10 mouse cellular contexts compared by ENCODE assay signal in genomic region chr7:142482256-142482609, GRCm38 (mm10). TPM values are rescaled to one million over a fixed set of nuclear protein-coding genes. Genes with fewer than 3 reads are reported as not detected.
DNase-seq lines count a peak whose midpoint lies in the region; ATAC-seq and TF ChIP-seq lines count a peak whose summit lies in the region.
"Had no signal": no experiment of that assay in that cellular context is flagged by ENCODE, and none has a peak within 500 bp of the region (broad histone marks: within the 10 kb centered on the region; RNA-seq: fewer than 3 reads in every experiment).

No protein-coding gene starts in this region.

- WGBS in heart, embryonic 10.5 days: 20% methylated on average over 6 of the region's 6 CpGs
- WGBS in limb, embryonic 14.5 days: 6% methylated on average over 6 of the region's 6 CpGs

- H3K36me3 ChIP-seq in heart, embryonic 10.5 days: peaks cover 8% of the 10 kb centered on the region
- 0 out of 2 replicates have a peak, but pooled peaks cover 5% of the 10 kb centered on the region for H3K36me3 ChIP-seq in limb, embryonic 14.5 days (ENCODE audit: control insufficient read depth, insufficient read depth, low read length)

- ATAC-seq in limb, embryonic 14.5 days (ENCODE audit: low FRiP score, low read depth): peak; percentile 24

- peak overlapping the region; percentile 99 for H3K27ac ChIP-seq in heart, embryonic 10.5 days
- peak overlapping the region; percentile 98 for H3K27ac ChIP-seq in limb, embryonic 14.5 days (replicated peaks; ENCODE audit: low read depth, low read length)

- peak overlapping the region; percentile 44 for H3K4me2 ChIP-seq in limb, embryonic 14.5 days (replicated peaks; ENCODE audit: low read depth, low read length, severe bottlenecking)

- peaks cover 93% of the 10 kb centered on the region for H3K4me1 ChIP-seq in heart, embryonic 10.5 days
- peaks cover 70% of the 10 kb centered on the region for H3K4me1 ChIP-seq in limb, embryonic 14.5 days (ENCODE audit: control insufficient read depth, insufficient read depth, low read length)

- H3K9me3 ChIP-seq in heart, embryonic 10.5 days: no peaks in the 10 kb centered on the region
- no peaks in the 10 kb centered on the region for H3K9me3 ChIP-seq in limb, embryonic 14.5 days (ENCODE audit: control insufficient read depth, low read length)

- no peaks in the 10 kb centered on the region for H3K27me3 ChIP-seq in heart, embryonic 10.5 days (ENCODE audit: insufficient read depth, poor library complexity, severe bottlenecking)
- no peaks in the 10 kb centered on the region for H3K27me3 ChIP-seq in limb, embryonic 14.5 days (ENCODE audit: control insufficient read depth, insufficient read depth, low read length)

- TF ChIP-seq POLR2A in limb, embryonic 14.5 days (IDR thresholded peaks at IDR 0.05; ENCODE audit: borderline replicate concordance, extremely low read depth, insufficient read depth, insufficient read length): no peak

- H3K9ac ChIP-seq in limb, embryonic 14.5 days (ENCODE audit: low read depth, low read length, severe bottlenecking): peak overlapping the region; percentile 40

- H3K4me3 ChIP-seq in heart, embryonic 10.5 days: peak overlapping the region; percentile 47
- H3K4me3 ChIP-seq in limb, embryonic 14.5 days (replicated peaks; ENCODE audit: low read length): peak overlapping the region; percentile 13; the same call in 1 of the 2 replicates

- DNase-seq in right cerebral cortex, postnatal 4 days: peak; percentile 34
- no peak for DNase-seq in right cerebral cortex, adult 18-20 months
- DNase-seq in heart, embryonic 10.5 days (ENCODE audit: low spot score): peak; percentile 87
- peak; percentile 64 for DNase-seq in limb, embryonic 14.5 days (ENCODE audit: low spot score)
- peak; percentile 37 for DNase-seq in yolk sac, embryonic 10.5 days (ENCODE audit: low spot score)
- DNase-seq in cerebellum, adult 11 months: no peak
- no peak for DNase-seq in ovary, postnatal 10 days (ENCODE audit: low spot score)
- no peak for DNase-seq in layer of hippocampus, postnatal 14 days (ENCODE audit: low spot score in 2 of 2)
- DNase-seq: spleen, adult 18-20 months had no signal

RNA-seq across cellular contexts. Expression of gene Tnnt3, which starts 16.4 kb away (rescaled TPM):
- 9.5 and 10.4 TPM in 2 replicates for polyA plus RNA-seq in heart, embryonic 10.5 days (2016; fragmentation: Nextera tagmentation; extraction: Ambion mirVana)
- 42.5 and 114 TPM in 2 replicates for polyA plus RNA-seq in limb, embryonic 14.5 days (2012; rRNA removed)
- 101 and 183 TPM in 2 replicates for polyA plus RNA-seq in limb, embryonic 14.5 days (2014; fragmentation: Nextera tagmentation; extraction: Ambion mirVana)
- total RNA-seq in layer of hippocampus, postnatal 14 days (2021): under 1 TPM; 0.92 to 0.95 TPM

RNA-seq across cellular contexts. Expression of gene Lsp1, which starts 21.6 kb away (rescaled TPM):
- 32.0 and 36.9 TPM in 2 replicates for polyA plus RNA-seq in heart, embryonic 10.5 days (2016; fragmentation: Nextera tagmentation; extraction: Ambion mirVana)
- polyA plus RNA-seq in limb, embryonic 14.5 days (2012; rRNA removed): 102 TPM in 2 replicates
- 45.8 and 48.0 TPM in 2 replicates for polyA plus RNA-seq in limb, embryonic 14.5 days (2014; fragmentation: Nextera tagmentation; extraction: Ambion mirVana)
- 1 to 10 TPM; 4.2 to 4.7 TPM for total RNA-seq in layer of hippocampus, postnatal 14 days (2021)

RNA-seq across cellular contexts. Expression of gene Tnni2, which starts 40.6 kb away (rescaled TPM):
- polyA plus RNA-seq in heart, embryonic 10.5 days (2016; fragmentation: Nextera tagmentation; extraction: Ambion mirVana): 51.9 and 56.4 TPM in 2 replicates
- 60.8 and 156 TPM in 2 replicates for polyA plus RNA-seq in limb, embryonic 14.5 days (2012; rRNA removed)
- polyA plus RNA-seq in limb, embryonic 14.5 days (2014; fragmentation: Nextera tagmentation; extraction: Ambion mirVana): 76.8 and 134 TPM in 2 replicates
- under 1 TPM in 1 of 2 experiments, not detected in 1; 0.37 TPM for total RNA-seq in layer of hippocampus, postnatal 14 days (2021)

RNA-seq across cellular contexts. Expression of gene Syt8, which starts 47.6 kb away (rescaled TPM):
- polyA plus RNA-seq in heart, embryonic 10.5 days (2016; fragmentation: Nextera tagmentation; extraction: Ambion mirVana): 0.38 and 1.3 TPM in 2 replicates
- polyA plus RNA-seq in limb, embryonic 14.5 days (2012; rRNA removed): 4.9 and 7.3 TPM in 2 replicates
- polyA plus RNA-seq in limb, embryonic 14.5 days (2014; fragmentation: Nextera tagmentation; extraction: Ambion mirVana): 1.5 and 2.0 TPM in 2 replicates
- not detected for total RNA-seq in layer of hippocampus, postnatal 14 days (2021)
- total RNA-seq: heart, postnatal 36 days had no signal

RNA-seq across cellular contexts. Expression of gene Mrpl23, which starts 50.3 kb away (rescaled TPM):
- polyA plus RNA-seq in heart, embryonic 10.5 days (2016; fragmentation: Nextera tagmentation; extraction: Ambion mirVana): 17.1 and 25.1 TPM in 2 replicates
- polyA plus RNA-seq in limb, embryonic 14.5 days (2012; rRNA removed): 94.6 and 97.2 TPM in 2 replicates
- 30.0 and 40.8 TPM in 2 replicates for polyA plus RNA-seq in limb, embryonic 14.5 days (2014; fragmentation: Nextera tagmentation; extraction: Ambion mirVana)
- total RNA-seq in layer of hippocampus, postnatal 14 days (2021): 1 to 10 TPM; 4.2 to 5.1 TPM

Comparison
In these comparisons a context has a peak if more than half of its experiments do, and no peak if none do; other contexts are left out.
1. DNase-seq: peak in right cerebral cortex, postnatal 4 days (single experiment), heart, embryonic 10.5 days (single experiment), limb, embryonic 14.5 days (single experiment) and yolk sac, embryonic 10.5 days (single experiment); none in right cerebral cortex, adult 18-20 months (single experiment), cerebellum, adult 11 months (single experiment), ovary, postnatal 10 days (single experiment) and layer of hippocampus, postnatal 14 days (0 of 2).